Mouse (Mus musculus): Measurements from ENCODE around the gene Dppa3.

DNA sequence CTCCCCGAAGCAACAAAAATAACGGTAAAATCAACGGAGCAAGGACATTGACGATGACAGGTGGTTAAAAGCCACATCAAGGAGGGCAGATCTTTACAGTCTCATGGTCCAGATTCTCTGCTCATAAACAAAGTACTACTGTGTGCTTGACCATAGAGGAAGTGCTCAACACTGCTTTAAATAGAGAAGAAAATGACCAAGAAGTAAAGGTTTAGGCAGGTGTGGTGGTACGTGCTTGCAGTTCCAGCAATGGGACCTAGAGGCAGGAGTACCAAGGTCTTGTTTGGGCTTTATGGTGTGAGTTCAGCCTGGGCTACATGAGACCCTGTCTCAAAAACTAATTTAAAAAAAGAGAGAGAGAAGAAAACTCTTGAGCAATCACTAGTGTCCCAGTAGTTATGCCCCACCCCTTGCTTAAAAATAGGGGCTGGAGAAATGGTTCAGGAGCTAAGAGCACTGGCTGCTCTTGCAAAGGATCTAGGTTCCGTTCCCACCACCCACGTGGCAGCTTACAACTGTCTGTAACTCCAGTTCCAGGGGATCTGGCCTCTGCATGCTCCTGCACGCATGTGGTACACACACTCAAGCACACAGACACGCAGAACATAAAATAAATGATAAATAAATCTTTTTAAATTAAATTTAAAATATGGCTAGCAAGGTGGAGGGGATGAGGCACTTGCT is 27.0 kb upstream of the Dppa3 start:
- TF ChIP-seq CTCF (IDR thresholded peaks at IDR 0.05; ENCODE audit: control insufficient read depth, insufficient read depth, insufficient replicate concordance, low read depth, low read length) (no peak), POLR2A (IDR thresholded peaks at IDR 0.05; ENCODE audit: control insufficient read depth, low read depth, low read length) (no peak)
